Mouse (Mus musculus) liver, embryonic 16.5 days (tissue): ENCODE results near the gene Pde7b. TPM values are rescaled to one million over a fixed set of nuclear protein-coding genes. Genes with fewer than 3 reads are reported as not detected.

ENCODE experiments used
- polyA plus RNA-seq: library from polyadenylated mRNA; unstranded; fragments of >200 nt; fragmentation: Nextera tagmentation; extraction: Ambion mirVana; gene quantifications from 2 replicates; pipeline ENCODE4 v1.2.1, GENCODE M21; 2015

The Pde7b gene
- polyA plus RNA-seq, 1 experiment from 2014 or later, result 0.25 TPM

Other genes with a start within 250 kb of the Pde7b start
- 3.9 and 4.2 TPM in 2 replicates for gene Ahi1, start 227.5 kb upstream of the Pde7b start, polyA plus RNA-seq